Mouse (Mus musculus) adrenal gland, postnatal 10 days (tissue): ENCODE measurements at regions not wholly inside any gene's neighbourhood (a gene's known extent, or its start where the extent isn't known, plus 50 kb on each side); places are given as distances from the start of the nearest gene placed in this dataset.
"Not testable (repeated sequence)": the region's sequence is repeated elsewhere in the genome, so short reads cannot be mapped to it uniquely, and the experiment has no call there.

Source experiments
- DNase-seq: peaks from one replicate; pipeline ENCODE4 v3.0.0; 2021; ENCODE audit warnings: mixed read lengths

GRCm38 (mm10) chr8:88064414-88065110, 54.0 kb upstream of the Cnep1r1 start:
- no peak for DNase-seq

GRCm38 (mm10) chr8:88059107-88059506, 59.5 kb upstream of the Cnep1r1 start:
- not testable (repeated sequence) for DNase-seq

GRCm38 (mm10) chr8:88057686-88058234, 60.8 kb upstream of the Cnep1r1 start:
- DNase-seq = no peak

- no peak for DNase-seq
Observed at GRCm38 (mm10) chr8:88050651-88051050, 67.9 kb upstream of the Cnep1r1 start.

GRCm38 (mm10) chr8:88049091-88049490, 69.5 kb upstream of the Cnep1r1 start:
- peak; percentile 39 for DNase-seq

- DNase-seq = no peak
Observed at GRCm38 (mm10) chr8:88045995-88046394, 72.6 kb upstream of the Cnep1r1 start.

- DNase-seq = no peak
Observed at GRCm38 (mm10) chr8:88039286-88039685, 79.3 kb upstream of the Cnep1r1 start.

- DNase-seq = no peak
Observed at GRCm38 (mm10) chr8:88037994-88038393, 78.6 kb upstream of the Zfp423 start.

- no peak for DNase-seq
Observed at GRCm38 (mm10) chr8:88033054-88033453, 73.7 kb upstream of the Zfp423 start.

GRCm38 (mm10) chr8:88024496-88024895, 65.1 kb upstream of the Zfp423 start:
- no peak for DNase-seq

- peak; percentile 56 for DNase-seq
Observed at GRCm38 (mm10) chr8:88023423-88023822, 64.0 kb upstream of the Zfp423 start.

GRCm38 (mm10) chr8:88022776-88023385, 63.5 kb upstream of the Zfp423 start:
- DNase-seq = no peak

GRCm38 (mm10) chr8:88019243-88020115, 60.1 kb upstream of the Zfp423 start:
- DNase-seq = no peak

- no peak for DNase-seq
Observed at GRCm38 (mm10) chr8:88018494-88018893, 59.1 kb upstream of the Zfp423 start.

- DNase-seq = peak; percentile 70
Observed at GRCm38 (mm10) chr8:88012177-88012825, 52.9 kb upstream of the Zfp423 start.

GRCm38 (mm10) chr8:88010566-88010965, 51.2 kb upstream of the Zfp423 start:
- DNase-seq = peak; percentile 63

GRCm38 (mm10) chr8:88009878-88010277, 50.5 kb upstream of the Zfp423 start:
- no peak for DNase-seq
